Mouse (Mus musculus): ENCODE results near the gene Car15.

- TF ChIP-seq CTCF (IDR thresholded peaks at IDR 0.05; ENCODE audit: extremely low read depth, insufficient read length, insufficient replicate concordance, low read depth, low read length) (no peak), POLR2A (IDR thresholded peaks at IDR 0.05; ENCODE audit: low read depth, low read length) (no peak)
These were observed 4.3 kb downstream of the Car15 start for GRCm38 (mm10) chr16:17833681-17834399.
